Mouse (Mus musculus) olfactory bulb, adult 2 months (tissue): ENCODE results near the gene Gm45785. TPM values are rescaled to one million over a fixed set of nuclear protein-coding genes. Genes with fewer than 3 reads are reported as not detected.
A peak's percentile ranks its signal among the peaks of the same experiment; 100 is the strongest.

ENCODE experiments used
- H3K27ac ChIP-seq: fragments of 200-500 bp; 2 replicates; pipeline ENCODE4 v1.5.1; 2012; ENCODE audit warnings: low read depth, low read length; ENCODE audit not compliant: insufficient read depth
- H3K4me1 ChIP-seq: fragments of 200-500 bp; 2 replicates; pipeline ENCODE4 v1.6.1; 2012; ENCODE audit warnings: low read length; ENCODE audit not compliant: control insufficient read depth, insufficient read depth
- H3K4me3 ChIP-seq: fragments of 200-500 bp; 2 replicates; pipeline ENCODE4 v1.5.1; 2012; ENCODE audit warnings: mild to moderate bottlenecking, low read depth, low read length, moderate library complexity; ENCODE audit not compliant: insufficient read depth
- CTCF ChIP-seq: fragments of 200-500 bp; IDR thresholded peaks from 2 replicates; pipeline ENCODE4 v1.5.1; 2012; ENCODE audit warnings: low read depth, mild to moderate bottlenecking, low read length, moderate library complexity; ENCODE audit not compliant: insufficient read depth
- POLR2A ChIP-seq: fragments of 200-500 bp; IDR thresholded peaks from 2 replicates; pipeline ENCODE4 v1.6.1; 2012; ENCODE audit warnings: mild to moderate bottlenecking, low read depth, low read length, moderate library complexity; ENCODE audit not compliant: insufficient read depth
- WGBS: fragments of 180-500 bp; shearing (Covaris S2); methylation state at CpG from one replicate; pipeline ENCODE4 v1.1.7; 2018; 5-methylcytosine and 5-hydroxymethylcytosine counted together
- polyA plus RNA-seq: library from polyadenylated mRNA; stranded (reverse); fragments of >200 nt; gene quantifications from 2 replicates; pipeline ENCODE4 v1.2.4, GENCODE M21; 2012; ENCODE audit warnings: low replicate concordance; ENCODE audit not compliant: missing spikeins, insufficient read depth, insufficient read length

Gm45785 gene
- polyA plus RNA-seq, 1 experiment, result not detected

DNA sequence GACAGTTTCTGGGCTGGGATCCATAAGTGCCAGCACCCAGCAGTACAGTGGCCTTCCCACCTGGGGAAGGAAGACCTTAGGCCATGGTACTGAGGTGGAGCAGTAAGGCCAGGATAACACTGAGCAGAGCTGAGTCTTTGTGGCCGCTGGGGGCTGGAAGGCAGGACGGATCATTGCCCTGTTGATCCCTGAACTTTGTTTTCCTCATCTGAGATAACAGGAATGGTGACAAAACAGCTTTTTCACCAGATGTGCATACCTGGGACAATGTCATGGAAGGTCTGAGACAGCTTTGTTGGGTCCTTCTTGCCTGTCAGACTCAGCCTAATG lies 20.4 kb downstream of the Gm45785 start:
- WGBS, result 78% methylated on average over 2 of the region's 2 CpGs
- H3K4me3 ChIP-seq, result no peak overlapping the region
- no peak for TF ChIP-seq CTCF
- TF ChIP-seq POLR2A, result no peak
- no peak overlapping the region for H3K27ac ChIP-seq
- H3K4me1 ChIP-seq, result no peaks in the 10 kb centered on the region

DNA sequence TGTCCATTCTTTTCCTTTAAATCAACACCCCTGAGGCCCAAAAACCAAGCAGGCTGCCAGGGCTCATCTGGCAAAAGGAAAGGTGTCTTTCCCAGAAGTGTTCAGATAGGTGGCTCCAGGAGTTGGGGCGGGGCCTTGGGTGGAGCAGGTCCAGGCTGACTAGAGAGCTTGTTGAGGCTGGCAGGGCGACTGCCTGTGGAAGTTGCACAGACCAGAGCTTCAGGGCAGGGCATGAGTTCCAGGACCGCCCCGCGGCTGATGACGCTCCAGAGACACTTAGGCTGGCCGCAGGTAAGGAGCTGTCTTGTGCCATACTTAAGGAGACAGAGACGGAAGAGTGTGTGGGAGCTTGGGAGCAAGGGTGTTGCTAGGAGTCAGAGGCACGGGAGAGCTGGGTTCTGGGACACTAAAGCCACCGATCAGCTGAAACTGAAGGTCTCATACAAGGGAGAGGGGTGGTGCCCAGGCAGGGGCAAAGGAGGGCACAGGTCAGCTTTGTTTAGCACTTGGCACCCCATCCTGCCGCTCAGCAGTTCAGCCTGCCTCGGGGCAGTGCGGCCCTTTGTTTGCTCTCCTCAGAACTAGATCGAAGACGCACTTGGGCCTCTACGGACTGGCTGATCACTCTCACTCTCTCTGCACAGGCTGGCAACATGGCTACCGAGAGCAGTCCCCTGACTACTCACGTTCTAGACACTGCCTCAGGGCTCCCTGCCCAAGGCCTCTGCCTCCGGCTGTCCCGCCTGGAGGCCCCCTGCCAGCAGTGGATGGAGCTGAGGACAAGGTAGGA lies 21.0 kb downstream of the Gm45785 start, which contains the start of gene Urah:
Gene Urah (plus strand): TSS at position 51 of the 790 bp plus-strand sequence.
- H3K4me3 ChIP-seq, result no peak within 1 kb of the TSS
- TF ChIP-seq CTCF, result no peak
- TF ChIP-seq POLR2A, result no peak
- WGBS, result 53% methylated on average over 20 of the region's 20 CpGs
- no peak within 1 kb of the TSS for H3K27ac ChIP-seq
- no peaks in the 10 kb centered on the region for H3K4me1 ChIP-seq

DNA sequence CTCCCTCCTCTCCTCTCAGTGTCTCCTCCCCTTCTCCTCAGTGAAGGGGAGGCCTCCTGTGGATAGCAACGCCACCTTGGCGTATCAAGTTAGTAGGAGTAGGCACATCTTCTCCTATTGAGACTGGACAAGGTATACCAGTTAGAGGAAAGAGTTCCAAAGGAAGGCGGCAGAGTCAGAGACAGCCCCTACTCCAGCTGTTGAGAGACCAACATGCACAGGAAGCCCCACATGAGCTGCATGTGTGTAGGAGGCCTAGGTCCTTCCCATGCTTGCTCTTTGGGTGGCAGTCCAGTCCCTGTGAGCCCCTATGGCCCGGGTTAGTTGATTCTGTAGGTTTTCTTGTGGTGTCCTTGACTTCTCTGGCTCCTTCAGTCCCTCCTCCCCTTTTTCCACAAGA lies 22.8 kb downstream of the Gm45785 start:
- H3K4me3 ChIP-seq, result no peak overlapping the region
- H3K4me1 ChIP-seq, result peaks cover under 1% of the 10 kb centered on the region; the same call in 1 of the 2 replicates
- no peak for TF ChIP-seq POLR2A
- TF ChIP-seq CTCF, result no peak
- WGBS, result 86% methylated on average over 4 of the region's 4 CpGs
- no peak overlapping the region for H3K27ac ChIP-seq

DNA sequence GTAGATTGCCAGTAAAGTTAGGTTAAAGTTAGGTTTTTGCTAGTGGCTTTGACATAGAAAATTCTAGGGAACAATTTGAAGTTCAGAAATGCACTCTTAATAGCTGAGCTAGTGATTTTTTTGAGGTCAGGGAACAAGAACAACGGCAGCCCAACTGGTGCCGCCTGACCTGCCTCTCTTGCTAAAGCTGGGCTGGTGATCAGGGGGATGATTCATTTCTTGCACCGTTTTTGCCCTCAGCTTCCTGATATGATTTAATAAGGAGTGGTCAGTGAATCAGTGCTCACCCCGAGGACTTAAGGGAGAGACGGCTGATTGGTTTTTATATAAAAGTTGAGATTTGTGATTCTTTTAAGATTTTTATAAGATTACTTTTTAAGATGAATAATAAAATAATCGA lies 24.7 kb downstream of the Gm45785 start:
- Histone ChIP-seq H3K27ac (no peak overlapping the region), H3K4me1 (peaks cover 2% of the 10 kb centered on the region; the same call in 1 of the 2 replicates), H3K4me3 (no peak overlapping the region)
- TF ChIP-seq POLR2A, result no peak
- no peak for TF ChIP-seq CTCF
- 77% methylated on average over 6 of the region's 6 CpGs for WGBS

DNA sequence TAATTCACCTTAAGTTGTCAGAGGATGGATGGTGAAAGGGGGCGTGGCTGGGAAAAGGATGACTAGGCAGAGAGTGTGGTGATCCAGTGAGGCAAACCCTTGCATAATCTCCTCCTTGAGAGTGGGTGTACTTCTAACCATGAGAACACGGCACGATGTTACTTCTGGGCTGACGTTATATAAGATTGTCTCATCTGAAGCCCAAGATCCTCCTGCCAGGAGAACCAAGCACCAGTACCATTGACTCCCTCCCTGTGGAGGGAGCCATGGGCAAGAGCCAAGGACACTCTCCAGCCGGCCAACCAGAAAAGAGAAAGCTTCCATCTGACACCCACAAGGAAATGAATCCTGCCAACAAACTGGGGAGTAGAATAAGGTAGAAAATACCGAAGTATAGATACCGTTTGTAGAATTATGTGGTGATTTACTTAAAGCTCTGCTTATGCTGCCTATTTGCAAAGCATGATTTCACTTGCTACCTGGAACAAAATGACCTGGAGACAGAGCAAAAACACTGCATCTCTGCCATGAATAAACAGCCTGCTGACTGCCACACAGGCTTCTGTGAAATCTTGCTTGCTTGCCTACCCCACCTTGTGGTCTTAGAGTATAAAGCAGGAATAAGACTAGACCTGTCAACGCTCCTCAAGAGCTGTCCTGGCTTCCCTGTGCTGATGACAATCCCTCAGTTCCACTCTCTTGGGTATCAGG lies 27.8 kb downstream of the Gm45785 start:
- H3K4me3 ChIP-seq, result no peak overlapping the region
- no peak for TF ChIP-seq POLR2A
- TF ChIP-seq CTCF, result no peak
- H3K4me1 ChIP-seq, result peaks cover 2% of the 10 kb centered on the region; the same call in 1 of the 2 replicates
- 17% methylated on average over 8 of the region's 8 CpGs for WGBS
- peak overlapping the region; percentile 75 for H3K27ac ChIP-seq

DNA sequence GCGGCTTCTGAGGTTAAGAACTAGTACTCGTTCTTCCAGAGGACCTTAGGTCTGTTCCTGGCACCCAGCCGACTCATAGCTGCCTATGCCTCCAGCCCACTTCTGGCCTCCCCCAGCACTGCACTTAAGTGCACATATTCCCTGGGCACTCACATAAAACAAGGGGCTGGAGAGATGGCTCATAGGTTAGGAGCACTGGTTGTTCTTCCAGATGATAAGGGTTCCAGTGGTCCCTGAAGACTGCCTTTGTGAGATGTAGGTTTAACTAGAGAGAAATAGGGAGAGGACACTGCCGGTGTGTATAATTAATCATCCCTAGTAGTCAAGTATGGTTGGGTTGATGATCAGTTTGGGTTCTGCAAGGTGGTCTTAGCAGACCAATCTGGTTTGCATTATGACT lies 33.4 kb downstream of the Gm45785 start:
- 92% methylated on average over 4 of the region's 4 CpGs for WGBS

DNA sequence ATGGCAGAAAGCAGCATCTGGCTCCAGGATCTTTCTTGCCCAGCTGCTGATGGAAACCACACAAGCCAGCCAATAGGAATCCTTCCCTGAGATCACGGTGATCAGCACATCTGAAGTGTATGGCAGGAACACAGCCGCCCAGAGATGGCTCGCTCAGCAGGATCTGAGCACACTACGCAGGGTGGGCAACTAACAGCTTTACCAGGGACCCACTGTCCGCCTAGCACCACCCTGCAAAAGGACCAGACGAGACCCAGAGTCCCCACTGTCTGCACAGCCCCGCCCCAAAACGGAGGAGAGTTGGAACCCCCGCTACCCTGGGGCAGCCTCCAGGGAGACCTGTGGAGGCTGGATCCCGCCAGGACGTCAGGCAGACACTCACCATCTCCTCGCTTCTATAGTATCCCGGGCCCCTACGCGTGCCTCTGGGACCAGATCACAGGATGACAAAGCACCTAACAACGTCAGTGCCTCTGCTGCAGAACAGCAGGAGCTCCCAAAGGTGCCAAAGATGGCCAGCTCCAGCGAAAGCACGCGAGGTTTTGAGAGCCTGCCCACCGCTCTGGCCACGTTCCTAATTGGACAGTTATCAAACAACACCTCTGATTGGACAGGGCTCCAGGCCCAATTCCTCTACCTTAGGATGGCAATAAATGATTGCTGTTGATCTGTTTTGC lies 34.3 kb downstream of the Gm45785 start, which contains the start of gene Zfp941:
Gene Zfp941 (minus strand): TSS at position 526 of the 677 bp plus-strand sequence.
- TF ChIP-seq CTCF (no peak), POLR2A (peak; percentile 47; the same call in 1 of the 2 replicates)
- Histone ChIP-seq H3K4me3 (peak within 1 kb of the TSS; percentile 76), H3K27ac (peak within 1 kb of the TSS; percentile 56), H3K4me1 (peaks cover 8% of the 10 kb centered on the region)
- WGBS, result 3% methylated on average over 21 of the region's 21 CpGs

More for the DNA sequence above, 33.4 kb downstream of the Gm45785 start:
- TF ChIP-seq CTCF, result no peak
- TF ChIP-seq POLR2A, result no peak
- Histone ChIP-seq H3K27ac (no peak overlapping the region), H3K4me1 (peaks cover 8% of the 10 kb centered on the region), H3K4me3 (no peak overlapping the region)

DNA sequence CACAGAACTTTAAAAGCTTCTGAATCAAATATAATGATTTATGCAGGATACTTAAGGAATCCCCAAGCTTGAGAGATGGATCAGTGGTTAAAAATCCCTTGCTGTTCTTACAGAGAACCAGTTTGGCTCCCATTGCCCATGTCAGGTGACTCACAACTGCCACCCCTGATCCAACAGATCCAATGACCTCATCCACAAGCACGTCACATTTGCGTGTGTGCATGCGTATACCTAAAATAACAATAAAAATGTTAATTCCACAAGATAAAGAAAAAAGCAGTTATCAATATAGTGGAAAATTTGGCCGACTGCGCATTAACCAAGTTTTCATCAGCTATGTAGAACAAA lies 34.9 kb downstream of the Gm45785 start:
- Histone ChIP-seq H3K4me1 (peaks cover 8% of the 10 kb centered on the region), H3K27ac (peak overlapping the region; percentile 56; the same call in 1 of the 2 replicates), H3K4me3 (peak overlapping the region; percentile 76)
- WGBS, result 22% methylated on average over 5 of the region's 5 CpGs
- TF ChIP-seq POLR2A (no peak), CTCF (no peak)
